Mouse (Mus musculus): ENCODE measurements around the gene Olfr503. TPM values are rescaled to one million over a fixed set of nuclear protein-coding genes. Genes with fewer than 3 reads are reported as not detected.

Olfr503 gene
- not detected for polyA plus RNA-seq (2014; fragmentation: Illumina TruSeq; extraction: RNeasy Lipid Tissue Mini Kit (QIAGEN cat#74804); ENCODE audit: low read depth, low replicate concordance)

DNA sequence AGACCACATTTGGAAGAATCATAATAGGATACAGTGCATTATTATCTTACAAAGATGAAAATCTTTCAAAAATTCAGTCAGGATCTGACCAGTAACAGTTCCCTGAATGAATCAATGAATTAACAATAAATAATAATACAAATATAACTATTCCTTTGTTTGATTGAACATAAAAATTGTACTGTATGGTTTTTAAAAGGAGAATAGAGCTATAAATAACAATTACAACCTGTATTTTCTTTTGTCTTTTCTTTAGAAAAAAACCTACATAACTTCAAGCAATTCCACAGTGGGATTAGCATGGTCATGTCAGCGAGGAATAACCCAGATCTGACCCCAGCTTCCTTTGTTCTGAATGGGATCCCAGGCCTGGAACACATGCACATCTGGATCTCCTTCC is at the start of gene Olfr503:
Gene Olfr503, plus strand, starts transcription at position 301 of the 400 bp plus-strand sequence.

DNA sequence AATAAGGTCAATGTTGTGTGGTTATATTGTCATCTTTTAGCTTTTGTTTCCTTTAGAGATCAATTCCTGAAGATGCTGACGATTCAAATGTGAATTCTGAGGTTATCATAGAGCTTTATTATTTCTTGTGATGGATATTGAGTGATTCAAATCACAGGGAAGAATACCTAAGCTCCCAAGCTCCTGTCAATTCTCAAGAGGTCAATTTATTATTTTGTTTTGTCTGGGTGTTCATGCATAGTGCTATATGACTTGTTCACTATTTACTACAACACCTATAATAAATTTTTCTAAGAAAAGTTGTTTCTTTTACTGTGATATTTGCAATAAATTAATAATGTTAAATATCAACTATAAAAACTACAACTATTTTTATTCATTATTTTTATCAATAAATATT is 19.4 kb upstream of the Olfr503 start, which contains the start of gene Olfr502:
Gene Olfr502, minus strand, starts transcription at position 101 of the 400 bp plus-strand sequence.

DNA sequence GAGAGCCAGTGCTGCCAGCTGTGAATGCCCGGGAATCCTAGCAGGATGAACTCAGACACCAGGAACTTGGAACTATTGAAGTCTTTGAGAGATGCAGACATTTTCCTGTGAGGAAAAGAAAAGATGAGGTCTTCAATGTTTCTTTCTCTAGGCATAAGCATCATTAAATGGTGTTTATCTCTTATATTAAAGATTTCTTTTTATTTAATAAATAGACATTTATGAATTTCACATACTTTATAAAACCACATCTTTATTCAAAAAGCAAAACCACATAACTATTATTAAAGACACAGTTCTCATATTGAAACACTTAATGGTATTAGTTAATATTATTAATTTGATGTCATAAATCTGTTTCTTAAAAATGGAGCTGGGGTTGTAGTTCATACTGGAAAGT is 21.4 kb downstream of the Olfr503 start, which contains the start of gene Olfr504:
Gene Olfr504, minus strand, starts transcription at position 101 of the 400 bp plus-strand sequence.

Other genes starting within 250 kb of the Olfr503 start
- gene Olfr491, start 231.1 kb upstream of the Olfr503 start, polyA plus RNA-seq (2014; fragmentation: Illumina TruSeq; extraction: RNeasy Lipid Tissue Mini Kit (QIAGEN cat#74804); ENCODE audit: low read depth, low replicate concordance), result not detected
- gene Olfr492, start 220.9 kb upstream of the Olfr503 start, polyA plus RNA-seq (2014; fragmentation: Illumina TruSeq; extraction: RNeasy Lipid Tissue Mini Kit (QIAGEN cat#74804); ENCODE audit: low read depth, low replicate concordance), result not detected
- gene Olfr493, start 197.5 kb upstream of the Olfr503 start, polyA plus RNA-seq (2014; fragmentation: Illumina TruSeq; extraction: RNeasy Lipid Tissue Mini Kit (QIAGEN cat#74804); ENCODE audit: low read depth, low replicate concordance), result not detected
- gene Olfr494, start 179.2 kb upstream of the Olfr503 start, polyA plus RNA-seq (2014; fragmentation: Illumina TruSeq; extraction: RNeasy Lipid Tissue Mini Kit (QIAGEN cat#74804); ENCODE audit: low read depth, low replicate concordance), result not detected
- not detected for gene Olfr495, start 151.4 kb upstream of the Olfr503 start, polyA plus RNA-seq (2014; fragmentation: Illumina TruSeq; extraction: RNeasy Lipid Tissue Mini Kit (QIAGEN cat#74804); ENCODE audit: low read depth, low replicate concordance)
- not detected for gene Olfr497, start 124.1 kb upstream of the Olfr503 start, polyA plus RNA-seq (2014; fragmentation: Illumina TruSeq; extraction: RNeasy Lipid Tissue Mini Kit (QIAGEN cat#74804); ENCODE audit: low read depth, low replicate concordance)
- gene Olfr498, start 79.2 kb upstream of the Olfr503 start, polyA plus RNA-seq (2014; fragmentation: Illumina TruSeq; extraction: RNeasy Lipid Tissue Mini Kit (QIAGEN cat#74804); ENCODE audit: low read depth, low replicate concordance), result not detected
- gene Olfr502, start 19.5 kb upstream of the Olfr503 start, polyA plus RNA-seq (2014; fragmentation: Illumina TruSeq; extraction: RNeasy Lipid Tissue Mini Kit (QIAGEN cat#74804); ENCODE audit: low read depth, low replicate concordance), result not detected
- gene Olfr504, start 21.3 kb downstream of the Olfr503 start, polyA plus RNA-seq (2014; fragmentation: Illumina TruSeq; extraction: RNeasy Lipid Tissue Mini Kit (QIAGEN cat#74804); ENCODE audit: low read depth, low replicate concordance), result not detected
- not detected for gene Olfr506, start 66.3 kb downstream of the Olfr503 start, polyA plus RNA-seq (2014; fragmentation: Illumina TruSeq; extraction: RNeasy Lipid Tissue Mini Kit (QIAGEN cat#74804); ENCODE audit: low read depth, low replicate concordance)
- gene Olfr507, start 77.3 kb downstream of the Olfr503 start, polyA plus RNA-seq (2014; fragmentation: Illumina TruSeq; extraction: RNeasy Lipid Tissue Mini Kit (QIAGEN cat#74804); ENCODE audit: low read depth, low replicate concordance), result not detected
- gene Olfr508, start 85.5 kb downstream of the Olfr503 start, polyA plus RNA-seq (2014; fragmentation: Illumina TruSeq; extraction: RNeasy Lipid Tissue Mini Kit (QIAGEN cat#74804); ENCODE audit: low read depth, low replicate concordance), result not detected
- gene Olfr509, start 107.4 kb downstream of the Olfr503 start, polyA plus RNA-seq (2014; fragmentation: Illumina TruSeq; extraction: RNeasy Lipid Tissue Mini Kit (QIAGEN cat#74804); ENCODE audit: low read depth, low replicate concordance), result not detected
- gene Olfr510, start 121.9 kb downstream of the Olfr503 start, polyA plus RNA-seq (2014; fragmentation: Illumina TruSeq; extraction: RNeasy Lipid Tissue Mini Kit (QIAGEN cat#74804); ENCODE audit: low read depth, low replicate concordance), result not detected
- gene Olfr512, start 168.8 kb downstream of the Olfr503 start, polyA plus RNA-seq (2014; fragmentation: Illumina TruSeq; extraction: RNeasy Lipid Tissue Mini Kit (QIAGEN cat#74804); ENCODE audit: low read depth, low replicate concordance), result not detected
- gene Olfr513, start 206.4 kb downstream of the Olfr503 start, polyA plus RNA-seq (2014; fragmentation: Illumina TruSeq; extraction: RNeasy Lipid Tissue Mini Kit (QIAGEN cat#74804); ENCODE audit: low read depth, low replicate concordance), result not detected

All from heart, adult 10 weeks (tissue).